Mouse (Mus musculus): ENCODE results near the gene Mgat5.

DNA sequence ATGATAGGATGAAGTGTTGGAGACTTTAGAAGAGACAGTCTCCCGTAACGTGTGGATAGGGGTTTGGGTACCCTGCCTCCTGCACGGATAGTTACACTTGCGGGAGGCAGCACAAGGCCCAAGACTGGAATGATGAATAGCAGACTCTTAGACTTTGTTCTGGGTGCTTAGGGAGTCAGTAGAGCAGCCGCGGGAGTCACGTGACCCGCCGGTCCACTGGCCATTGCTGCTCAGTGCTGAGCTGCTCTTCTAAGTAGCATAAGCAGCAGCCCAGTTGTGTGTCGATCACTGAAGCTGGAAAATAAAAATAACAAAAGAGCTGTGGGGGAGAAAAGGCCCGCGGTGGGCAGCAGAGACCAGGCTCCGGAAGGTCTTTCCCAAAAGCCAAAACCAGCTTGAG, 215.6 kb downstream of the Mgat5 start:
- TF ChIP-seq POLR2A (IDR thresholded peaks at IDR 0.05; ENCODE audit: insufficient read length, low read depth) (no peak), TCF12 (IDR thresholded peaks at IDR 0.05; ENCODE audit: insufficient read depth, poor library complexity, severe bottlenecking) (no peak)
